Mouse (Mus musculus): ENCODE data around the gene Klk11. TPM values are rescaled to one million over a fixed set of nuclear protein-coding genes. Genes with fewer than 3 reads are reported as not detected.
A peak's percentile ranks its signal among the peaks of the same experiment; 100 is the strongest.

Klk11 gene
- not detected in 2 replicates for polyA plus RNA-seq (2016; fragmentation: Nextera tagmentation; extraction: Ambion mirVana)

DNA sequence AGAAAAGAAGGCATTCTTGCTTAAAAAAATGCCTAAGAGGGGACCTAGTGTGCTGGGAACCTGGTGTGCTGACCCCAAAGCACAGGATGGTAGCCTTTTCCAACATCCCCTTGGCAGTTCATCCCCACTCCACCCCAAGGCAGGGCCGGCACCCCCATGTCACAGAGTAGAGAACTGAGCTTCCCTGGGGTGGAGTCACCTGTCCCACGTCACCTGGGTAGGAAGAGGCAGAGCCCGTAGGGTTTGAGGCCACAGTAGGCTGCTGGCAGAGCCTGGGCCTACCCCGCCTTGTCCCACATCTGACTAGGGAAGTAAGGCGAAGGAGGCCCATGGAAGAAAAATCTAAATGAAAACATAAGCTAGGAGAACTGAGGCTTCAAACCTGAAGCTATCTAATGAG, at the start of gene Klk11:
Klk11 (plus strand) TSS at position 241 of the 400 bp plus-strand sequence.
- H3K27me3 ChIP-seq (ENCODE audit: insufficient read depth, poor library complexity, severe bottlenecking) = no peaks in the 10 kb centered on the region
- H3K9me3 ChIP-seq = 0 out of 2 replicates have a peak, but pooled peaks cover 2% of the 10 kb centered on the region
- no peak within 1 kb of the TSS for H3K4me3 ChIP-seq
- peaks cover 4% of the 10 kb centered on the region; the same call in 1 of the 2 replicates for H3K4me1 ChIP-seq
- H3K27ac ChIP-seq = no peak within 1 kb of the TSS; the same call in 1 of the 2 replicates
- no peaks in the 10 kb centered on the region for H3K36me3 ChIP-seq
- 85% methylated on average over 5 of the region's 5 CpGs for whole genome bisulfite sequencing
- DNase-seq (ENCODE audit: low spot score) = no peak

DNA sequence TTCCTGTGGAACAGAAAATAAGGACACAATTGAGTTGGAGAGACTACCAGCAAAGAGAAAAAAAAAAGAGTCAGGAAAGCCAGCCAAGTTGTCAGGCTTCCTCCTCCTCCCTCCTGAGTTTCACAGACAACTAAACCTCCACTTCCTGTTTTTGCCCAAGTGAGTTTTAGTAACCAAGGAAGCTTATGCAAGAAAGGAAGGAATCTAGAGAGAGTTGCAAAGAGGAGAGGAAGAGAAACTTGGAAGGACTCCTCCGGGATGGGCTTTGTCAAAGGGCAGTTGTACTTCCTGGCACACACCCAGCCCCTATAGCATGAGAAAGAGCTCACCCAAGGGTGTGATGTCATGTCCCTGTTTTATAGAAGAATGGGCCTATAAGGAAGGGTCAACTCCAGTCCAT, 26.6 kb upstream of the Klk11 start:
- no peak overlapping the region for H3K4me3 ChIP-seq
- WGBS = 61% methylated on average over 1 of the region's 1 CpGs

DNA sequence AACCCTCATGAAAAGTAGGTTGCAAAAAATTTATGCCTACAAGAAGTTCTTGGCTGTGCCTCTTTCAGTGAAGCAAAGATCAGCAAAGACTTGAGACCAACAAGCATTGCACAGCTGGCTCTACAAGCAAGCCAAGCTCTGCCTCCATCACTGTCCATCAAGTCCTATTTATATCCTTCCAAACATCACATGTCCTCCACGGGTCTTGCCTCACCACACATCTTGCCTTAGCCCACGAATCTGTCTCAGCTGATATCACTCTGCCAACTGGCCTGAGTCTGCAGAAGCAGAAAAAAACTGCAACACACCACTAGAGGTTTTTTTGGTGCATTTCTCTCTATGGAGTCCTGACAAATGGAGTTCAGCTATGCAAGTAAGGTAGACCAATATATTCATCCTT, 21.6 kb upstream of the Klk11 start:
- no peaks in the 10 kb centered on the region for H3K4me1 ChIP-seq
- peak; percentile 58 for DNase-seq (ENCODE audit: low spot score)
- no peaks in the 10 kb centered on the region for H3K36me3 ChIP-seq
- no peaks in the 10 kb centered on the region for H3K27me3 ChIP-seq (ENCODE audit: insufficient read depth, poor library complexity, severe bottlenecking)
- no peak overlapping the region for H3K27ac ChIP-seq
- H3K4me3 ChIP-seq = no peak overlapping the region
- WGBS = 56% methylated on average over 2 of the region's 2 CpGs
- no peaks in the 10 kb centered on the region for H3K9me3 ChIP-seq

More for the DNA sequence above, 26.6 kb upstream of the Klk11 start:
- peak; percentile 42 for DNase-seq (ENCODE audit: low spot score)
- Histone ChIP-seq H3K27me3 (ENCODE audit: insufficient read depth, poor library complexity, severe bottlenecking) (no peaks in the 10 kb centered on the region), H3K27ac (no peak overlapping the region), H3K9me3 (no peaks in the 10 kb centered on the region), H3K4me1 (no peaks in the 10 kb centered on the region), H3K36me3 (no peaks in the 10 kb centered on the region)

DNA sequence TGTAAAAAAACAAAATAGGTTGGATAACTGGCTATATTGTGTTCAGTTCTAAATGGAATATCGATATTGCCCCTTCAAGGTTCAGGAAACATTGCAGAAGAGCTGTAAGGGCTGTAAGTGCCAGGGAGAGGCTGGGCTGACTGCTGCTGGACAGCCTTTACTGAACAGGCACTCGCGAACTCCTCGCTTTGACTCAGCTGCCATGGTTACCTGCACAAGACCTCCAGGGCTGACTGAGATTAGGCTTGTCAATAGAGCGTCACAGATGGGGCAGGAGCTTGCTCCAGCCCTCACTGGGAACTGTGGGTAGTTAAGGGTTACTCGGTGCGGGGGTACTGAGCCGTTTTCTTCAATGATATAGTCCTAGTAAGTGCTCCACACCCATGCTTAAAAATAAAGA, 7.9 kb upstream of the Klk11 start:
- Histone ChIP-seq H3K36me3 (no peaks in the 10 kb centered on the region), H3K27me3 (ENCODE audit: insufficient read depth, poor library complexity, severe bottlenecking) (no peaks in the 10 kb centered on the region), H3K4me3 (no peak overlapping the region), H3K9me3 (0 out of 2 replicates have a peak, but pooled peaks cover 2% of the 10 kb centered on the region), H3K4me1 (no peaks in the 10 kb centered on the region), H3K27ac (no peak overlapping the region)
- 38% methylated on average over 8 of the region's 8 CpGs for WGBS
- no peak for DNase-seq (ENCODE audit: low spot score)

DNA sequence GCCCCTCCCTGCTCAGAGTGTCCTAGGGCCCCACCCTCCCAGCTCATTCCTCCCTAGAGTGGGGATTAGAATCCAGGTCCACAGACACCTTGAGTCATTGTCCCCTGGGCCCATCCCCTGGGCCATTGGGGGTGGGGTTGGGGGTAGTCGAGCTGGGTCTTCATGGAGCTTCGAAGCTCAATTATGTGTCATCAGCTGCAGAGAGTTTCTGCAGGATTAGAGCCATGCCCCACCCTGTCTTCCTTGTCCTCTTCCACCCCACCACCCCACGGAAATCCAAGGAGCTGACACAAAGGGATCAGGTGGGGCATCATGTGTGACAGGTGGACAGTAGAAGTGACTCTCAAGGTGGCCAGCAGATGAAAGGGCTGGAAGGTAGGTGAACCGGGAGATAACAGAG, 5.8 kb upstream of the Klk11 start, which contains the start of gene Klk12:
Klk12 (plus strand) TSS at position 301 of the 400 bp plus-strand sequence.
- H3K27ac ChIP-seq = no peak within 1 kb of the TSS
- H3K4me1 ChIP-seq = no peaks in the 10 kb centered on the region
- no peaks in the 10 kb centered on the region for H3K36me3 ChIP-seq
- no peak for DNase-seq (ENCODE audit: low spot score)
- 0 out of 2 replicates have a peak, but pooled peaks cover 2% of the 10 kb centered on the region for H3K9me3 ChIP-seq
- H3K4me3 ChIP-seq = no peak within 1 kb of the TSS
- H3K27me3 ChIP-seq (ENCODE audit: insufficient read depth, poor library complexity, severe bottlenecking) = no peaks in the 10 kb centered on the region
- 77% methylated on average over 4 of the region's 4 CpGs for WGBS

DNA sequence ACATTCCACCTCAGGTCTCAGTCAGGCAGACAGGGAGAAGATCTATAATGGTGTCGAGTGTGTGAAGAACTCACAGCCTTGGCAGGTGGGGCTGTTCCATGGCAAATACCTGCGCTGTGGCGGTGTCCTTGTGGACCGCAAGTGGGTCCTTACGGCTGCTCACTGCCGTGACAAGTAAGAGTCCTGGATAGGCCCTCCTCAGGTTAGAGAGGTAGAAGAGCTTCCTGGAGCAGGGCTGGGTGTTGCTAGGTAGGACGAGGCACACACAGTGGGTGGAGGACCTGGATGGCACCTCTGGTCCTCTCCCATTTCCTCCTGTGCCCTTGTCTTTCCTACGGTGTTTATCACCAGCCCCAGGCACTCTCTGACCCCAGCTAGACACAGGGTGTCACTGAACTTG, 4.8 kb upstream of the Klk11 start:
- Histone ChIP-seq H3K27ac (no peak overlapping the region), H3K4me3 (no peak overlapping the region), H3K9me3 (0 out of 2 replicates have a peak, but pooled peaks cover 2% of the 10 kb centered on the region), H3K4me1 (no peaks in the 10 kb centered on the region), H3K36me3 (no peaks in the 10 kb centered on the region), H3K27me3 (ENCODE audit: insufficient read depth, poor library complexity, severe bottlenecking) (no peaks in the 10 kb centered on the region)
- no peak for DNase-seq (ENCODE audit: low spot score)
- WGBS = 83% methylated on average over 8 of the region's 8 CpGs

DNA sequence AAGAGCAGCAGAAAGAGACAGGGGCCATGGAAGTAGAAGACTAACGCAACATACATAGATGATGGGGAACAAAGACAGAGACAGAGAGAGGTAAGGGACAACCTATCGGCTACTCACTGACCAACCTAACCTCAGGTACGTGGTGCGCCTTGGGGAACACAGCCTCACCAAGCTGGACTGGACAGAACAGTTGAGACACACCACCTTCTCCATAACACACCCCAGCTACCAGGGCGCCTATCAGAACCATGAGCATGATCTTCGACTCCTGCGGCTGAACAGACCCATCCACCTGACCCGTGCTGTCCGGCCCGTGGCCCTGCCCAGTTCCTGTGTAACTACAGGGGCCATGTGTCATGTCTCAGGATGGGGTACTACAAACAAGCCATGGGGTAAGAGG, 3.7 kb upstream of the Klk11 start:
- no peak overlapping the region for H3K27ac ChIP-seq
- 0 out of 2 replicates have a peak, but pooled peaks cover 2% of the 10 kb centered on the region for H3K9me3 ChIP-seq
- H3K4me1 ChIP-seq = peaks cover 4% of the 10 kb centered on the region; the same call in 1 of the 2 replicates
- H3K4me3 ChIP-seq = no peak overlapping the region
- no peak for DNase-seq (ENCODE audit: low spot score)
- no peaks in the 10 kb centered on the region for H3K36me3 ChIP-seq
- WGBS = 89% methylated on average over 10 of the region's 10 CpGs
- H3K27me3 ChIP-seq (ENCODE audit: insufficient read depth, poor library complexity, severe bottlenecking) = no peaks in the 10 kb centered on the region

DNA sequence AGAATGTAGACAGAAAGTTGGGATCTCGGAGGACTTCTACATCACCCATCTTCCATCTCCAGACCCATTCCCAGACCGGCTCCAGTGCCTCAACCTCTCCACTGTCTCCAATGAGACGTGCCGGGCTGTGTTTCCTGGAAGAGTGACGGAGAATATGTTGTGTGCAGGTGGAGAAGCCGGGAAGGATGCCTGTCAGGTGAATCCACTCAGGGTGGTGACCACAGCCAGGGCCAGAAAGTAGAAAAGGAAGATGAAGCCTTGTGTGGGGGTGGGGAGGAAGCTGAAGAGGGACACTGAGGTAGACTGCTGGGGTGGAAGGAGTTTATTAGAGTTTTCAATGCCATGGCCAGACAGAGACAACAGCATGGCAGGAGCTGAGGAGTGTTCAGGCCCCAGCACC, 2.5 kb upstream of the Klk11 start:
- 0 out of 2 replicates have a peak, but pooled peaks cover 2% of the 10 kb centered on the region for H3K9me3 ChIP-seq
- DNase-seq (ENCODE audit: low spot score) = no peak
- no peaks in the 10 kb centered on the region for H3K36me3 ChIP-seq
- no peak overlapping the region for H3K4me3 ChIP-seq
- no peak overlapping the region for H3K27ac ChIP-seq
- 85% methylated on average over 6 of the region's 6 CpGs for WGBS
- H3K27me3 ChIP-seq (ENCODE audit: insufficient read depth, poor library complexity, severe bottlenecking) = no peaks in the 10 kb centered on the region
- peaks cover 4% of the 10 kb centered on the region; the same call in 1 of the 2 replicates for H3K4me1 ChIP-seq

DNA sequence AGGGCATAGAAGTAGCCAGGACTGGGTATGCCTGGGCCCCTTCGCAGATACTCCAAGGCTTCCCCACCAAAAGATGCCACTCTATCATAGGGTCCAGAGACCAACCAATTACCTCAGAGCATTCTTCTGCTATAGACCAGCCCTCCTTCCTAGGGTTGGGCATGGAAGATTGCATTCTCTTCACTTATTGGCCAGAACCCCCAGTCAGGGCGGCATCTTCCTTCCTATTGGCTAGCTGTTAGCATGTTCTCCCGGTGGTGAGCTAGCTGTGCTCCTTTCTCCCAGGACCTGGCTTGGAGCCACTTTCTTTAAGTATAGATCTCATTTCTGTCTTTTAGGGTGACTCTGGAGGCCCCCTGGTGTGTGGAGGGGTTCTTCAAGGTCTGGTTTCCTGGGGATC, 1.5 kb upstream of the Klk11 start:
- Histone ChIP-seq H3K9me3 (0 out of 2 replicates have a peak, but pooled peaks cover 2% of the 10 kb centered on the region), H3K27ac (no peak overlapping the region), H3K4me3 (no peak overlapping the region)

DNA sequence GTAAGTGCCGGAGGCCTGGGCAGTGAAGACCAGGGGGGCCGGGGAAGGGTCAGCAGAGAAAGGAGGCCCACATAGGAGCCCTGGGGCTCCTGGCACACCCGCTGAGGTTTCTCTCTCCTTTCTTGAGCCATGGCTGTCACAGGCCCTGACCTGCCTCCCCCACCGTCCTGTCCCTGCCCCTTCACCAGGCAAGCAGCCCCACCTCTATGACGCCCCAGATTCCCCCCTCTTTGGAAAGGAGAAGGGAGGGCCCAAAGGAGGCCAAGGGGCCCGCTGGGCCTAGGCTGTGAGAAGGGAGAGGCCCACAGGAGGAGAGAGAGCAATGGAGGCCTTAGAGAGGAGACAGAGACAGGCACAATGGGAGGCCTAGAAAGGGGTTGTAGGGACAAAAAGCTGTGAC, 398 bp downstream of the Klk11 start:
- DNase-seq (ENCODE audit: low spot score) = no peak
- no peak overlapping the region for H3K4me3 ChIP-seq
- H3K27me3 ChIP-seq (ENCODE audit: insufficient read depth, poor library complexity, severe bottlenecking) = no peaks in the 10 kb centered on the region
- no peaks in the 10 kb centered on the region for H3K9me3 ChIP-seq
- H3K4me1 ChIP-seq = peaks cover 4% of the 10 kb centered on the region; the same call in 1 of the 2 replicates
- H3K27ac ChIP-seq = no peak overlapping the region; the same call in 1 of the 2 replicates
- H3K36me3 ChIP-seq = no peaks in the 10 kb centered on the region
- 54% methylated on average over 6 of the region's 6 CpGs for WGBS

More for the DNA sequence above, 1.5 kb upstream of the Klk11 start:
- DNase-seq (ENCODE audit: low spot score) = no peak
- Histone ChIP-seq H3K27me3 (ENCODE audit: insufficient read depth, poor library complexity, severe bottlenecking) (no peaks in the 10 kb centered on the region), H3K4me1 (peaks cover 4% of the 10 kb centered on the region; the same call in 1 of the 2 replicates), H3K36me3 (no peaks in the 10 kb centered on the region)
- 69% methylated on average over 3 of the region's 3 CpGs for WGBS

DNA sequence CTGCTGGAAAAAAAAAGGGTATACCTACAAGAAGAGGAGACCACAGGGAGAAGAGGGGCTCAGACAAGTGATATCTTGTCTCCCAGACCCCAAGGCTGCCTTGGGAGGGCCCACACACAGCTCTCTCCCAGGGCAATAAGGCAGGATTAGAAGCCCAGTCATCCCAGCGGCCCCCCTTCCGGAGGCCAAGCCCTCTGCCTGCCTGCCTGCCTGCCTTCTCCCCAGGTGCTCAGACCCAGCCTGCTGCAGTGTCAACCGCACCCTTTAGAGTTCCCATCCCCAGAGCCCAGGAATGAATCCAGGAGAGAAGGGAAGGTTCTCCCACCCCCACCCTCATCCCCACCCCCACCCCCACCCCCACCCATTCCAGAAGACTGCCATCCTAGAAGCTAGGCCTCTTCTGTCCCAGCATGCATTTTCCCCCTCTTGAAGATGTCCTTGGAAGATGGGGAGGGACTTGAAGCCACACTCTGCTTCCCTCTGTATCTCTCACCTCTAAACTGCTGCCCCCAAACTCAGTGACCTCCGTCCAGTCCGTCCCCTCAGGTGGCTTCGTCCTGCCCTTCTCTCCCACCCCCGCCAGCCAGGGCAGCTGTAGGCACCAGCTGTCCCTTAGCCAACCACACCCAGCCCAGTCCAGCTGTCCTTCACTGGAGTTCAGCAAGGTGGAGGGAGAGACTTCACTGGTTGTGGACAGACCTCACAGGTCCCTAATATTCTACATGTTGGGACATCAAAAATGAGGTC, 1.1 kb downstream of the Klk11 start:
- Histone ChIP-seq H3K36me3 (no peaks in the 10 kb centered on the region), H3K9me3 (no peaks in the 10 kb centered on the region), H3K27ac (no peak overlapping the region; the same call in 1 of the 2 replicates), H3K27me3 (ENCODE audit: insufficient read depth, poor library complexity, severe bottlenecking) (0 out of 2 replicates have a peak, but pooled peaks cover 2% of the 10 kb centered on the region), H3K4me3 (no peak overlapping the region), H3K4me1 (peaks cover 4% of the 10 kb centered on the region; the same call in 1 of the 2 replicates)
- peak; percentile 62 for DNase-seq (ENCODE audit: low spot score)
- 55% methylated on average over 6 of the region's 7 CpGs for WGBS

DNA sequence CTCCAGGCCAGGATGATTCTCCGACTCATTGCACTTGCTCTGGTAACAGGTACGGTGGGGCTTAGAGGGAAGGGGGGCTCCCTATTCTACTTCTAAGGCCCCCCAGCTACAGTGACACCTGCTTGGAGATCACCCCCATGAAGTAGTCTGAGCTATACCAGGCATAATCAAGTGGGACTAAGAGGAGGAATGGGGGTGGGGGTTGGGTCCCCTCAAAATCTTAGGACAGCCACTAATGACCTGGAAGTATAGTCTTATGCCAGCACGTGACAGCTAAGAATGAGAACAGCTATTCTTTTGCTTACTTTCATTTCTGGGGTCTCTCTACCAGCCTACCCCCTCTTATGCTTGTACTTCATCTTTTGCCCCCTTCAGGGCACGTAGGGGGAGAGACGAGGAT, 2.1 kb downstream of the Klk11 start:
- peaks cover 12% of the 10 kb centered on the region for H3K27me3 ChIP-seq (ENCODE audit: insufficient read depth, poor library complexity, severe bottlenecking)
- H3K36me3 ChIP-seq = no peaks in the 10 kb centered on the region
- H3K9me3 ChIP-seq = no peaks in the 10 kb centered on the region
- no peak for DNase-seq (ENCODE audit: low spot score)
- no peak overlapping the region for H3K4me3 ChIP-seq
- WGBS = 83% methylated on average over 5 of the region's 5 CpGs
- no peak overlapping the region for H3K27ac ChIP-seq
- peaks cover 4% of the 10 kb centered on the region; the same call in 1 of the 2 replicates for H3K4me1 ChIP-seq

DNA sequence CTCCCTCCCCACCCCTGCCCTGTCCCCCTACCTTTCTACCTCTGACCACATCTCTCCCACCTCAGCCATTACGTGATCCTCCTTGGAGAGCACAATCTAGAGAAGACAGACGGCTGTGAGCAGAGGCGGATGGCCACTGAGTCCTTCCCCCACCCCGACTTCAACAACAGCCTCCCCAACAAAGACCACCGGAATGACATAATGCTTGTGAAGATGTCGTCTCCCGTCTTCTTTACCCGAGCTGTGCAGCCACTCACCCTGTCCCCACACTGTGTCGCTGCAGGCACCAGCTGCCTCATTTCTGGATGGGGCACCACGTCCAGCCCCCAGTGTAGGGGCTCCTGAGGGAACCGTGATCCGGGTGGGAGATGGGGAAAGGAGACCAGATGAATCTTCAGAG, 3.0 kb downstream of the Klk11 start:
- H3K27me3 ChIP-seq (ENCODE audit: insufficient read depth, poor library complexity, severe bottlenecking) = peaks cover 16% of the 10 kb centered on the region
- no peak overlapping the region for H3K4me3 ChIP-seq
- peaks cover 6% of the 10 kb centered on the region; the same call in 1 of the 2 replicates for H3K4me1 ChIP-seq
- 82% methylated on average over 12 of the region's 12 CpGs for WGBS
- peak; percentile 65 for DNase-seq (ENCODE audit: low spot score)
- no peaks in the 10 kb centered on the region for H3K36me3 ChIP-seq
- no peaks in the 10 kb centered on the region for H3K9me3 ChIP-seq
- no peak overlapping the region for H3K27ac ChIP-seq
